Mouse (Mus musculus) hindbrain, embryonic 10.5 days (tissue): ENCODE data around the gene Zbtb1. TPM values are rescaled to one million over a fixed set of nuclear protein-coding genes. Genes with fewer than 3 reads are reported as not detected.
"Not testable (repeated sequence)": the region's sequence is repeated elsewhere in the genome, so short reads cannot be mapped to it uniquely, and the experiment has no call there.

Experiments used
- DNase-seq: peaks from one replicate; pipeline ENCODE4 v3.0.0-alpha.2; 2017; ENCODE audit warnings: low spot score
- H3K27ac ChIP-seq: fragments of 300-500 bp; sonication (generic); 2 replicates; pipeline ENCODE4 v1.5.1; 2016; ENCODE audit warnings: mild to moderate bottlenecking, moderate library complexity
- H3K27me3 ChIP-seq: fragments of 300-500 bp; sonication (generic); 2 replicates; pipeline ENCODE4 v1.6.1; 2016; ENCODE audit warnings: mild to moderate bottlenecking; ENCODE audit not compliant: poor library complexity, insufficient read depth, severe bottlenecking
- H3K36me3 ChIP-seq: fragments of 300-500 bp; sonication (generic); 2 replicates; pipeline ENCODE4 v1.6.1; 2016; ENCODE audit warnings: mild to moderate bottlenecking, moderate library complexity
- H3K4me1 ChIP-seq: fragments of 300-500 bp; sonication (generic); replicated peaks from 2 replicates; pipeline ENCODE4 v1.6.1; 2016; ENCODE audit warnings: mild to moderate bottlenecking
- H3K4me3 ChIP-seq: fragments of 300-500 bp; sonication (generic); 2 replicates; pipeline ENCODE4 v1.5.1; 2016; ENCODE audit warnings: mild to moderate bottlenecking, moderate library complexity
- H3K9me3 ChIP-seq: fragments of 300-500 bp; sonication (generic); 2 replicates; pipeline ENCODE4 v1.6.1; 2016; ENCODE audit warnings: mild to moderate bottlenecking, moderate library complexity
- WGBS: fragments of 180-500 bp; shearing (Covaris S2); methylation state at CpG from one replicate; pipeline ENCODE4 v1.1.7; 2016; 5-methylcytosine and 5-hydroxymethylcytosine counted together
- polyA plus RNA-seq: library from polyadenylated mRNA; unstranded; fragments of >200 nt; fragmentation: Nextera tagmentation; extraction: Ambion mirVana; gene quantifications from 2 replicates; pipeline ENCODE4 v1.2.1, GENCODE M21; 2016

Zbtb1 gene
- polyA plus RNA-seq, 1 experiment from 2014 or later, result 5.6 TPM

GRCm38 (mm10) chr12:76427546-76427945 lies 57.5 kb downstream of the Zbtb1 start:
- Histone ChIP-seq H3K36me3 (no peaks in the 10 kb centered on the region), H3K4me3 (no peak overlapping the region), H3K27ac (no peak overlapping the region), H3K27me3 (0 out of 2 replicates have a peak, but pooled peaks cover 4% of the 10 kb centered on the region), H3K9me3 (peaks cover 4% of the 10 kb centered on the region; the same call in 1 of the 2 replicates), H3K4me1 (no peaks in the 10 kb centered on the region)
- 56% methylated on average over 5 of the region's 5 CpGs for WGBS
- no peak for DNase-seq

- Histone ChIP-seq H3K9me3 (no peaks in the 10 kb centered on the region), H3K27ac (no peak overlapping the region), H3K4me3 (no peak overlapping the region), H3K27me3 (peaks cover 27% of the 10 kb centered on the region), H3K4me1 (peaks cover 8% of the 10 kb centered on the region), H3K36me3 (no peaks in the 10 kb centered on the region)
- 51% methylated on average over 5 of the region's 5 CpGs for WGBS
- no peak for DNase-seq
These were observed 60.9 kb downstream of the Zbtb1 start for GRCm38 (mm10) chr12:76430879-76431406.

GRCm38 (mm10) chr12:76431431-76431830 lies 61.4 kb downstream of the Zbtb1 start:
- no peaks in the 10 kb centered on the region for H3K9me3 ChIP-seq
- H3K4me3 ChIP-seq, result no peak overlapping the region
- DNase-seq, result no peak
- H3K27me3 ChIP-seq, result peaks cover 32% of the 10 kb centered on the region
- WGBS, result 92% methylated on average over 6 of the region's 6 CpGs
- peaks cover 8% of the 10 kb centered on the region for H3K4me1 ChIP-seq
- H3K36me3 ChIP-seq, result no peaks in the 10 kb centered on the region
- H3K27ac ChIP-seq, result no peak overlapping the region

- WGBS, result 43% methylated on average over 7 of the region's 7 CpGs
- Histone ChIP-seq H3K27ac (no peak overlapping the region), H3K9me3 (no peaks in the 10 kb centered on the region), H3K27me3 (peaks cover 35% of the 10 kb centered on the region), H3K4me1 (peaks cover 8% of the 10 kb centered on the region), H3K36me3 (no peaks in the 10 kb centered on the region), H3K4me3 (no peak overlapping the region)
- no peak for DNase-seq
These were observed 64.0 kb downstream of the Zbtb1 start for GRCm38 (mm10) chr12:76434111-76434510.

- peak overlapping the region; percentile 74 for H3K27ac ChIP-seq
- peaks cover 8% of the 10 kb centered on the region for H3K4me1 ChIP-seq
- H3K4me3 ChIP-seq, result peak overlapping the region; percentile 49
- H3K36me3 ChIP-seq, result no peaks in the 10 kb centered on the region
- DNase-seq, result no peak
- WGBS, result 3% methylated on average over 17 of the region's 17 CpGs
- peaks cover 35% of the 10 kb centered on the region for H3K27me3 ChIP-seq
- no peaks in the 10 kb centered on the region for H3K9me3 ChIP-seq
These were observed 65.0 kb downstream of the Zbtb1 start for GRCm38 (mm10) chr12:76435084-76435483.

- DNase-seq, result no peak
- Histone ChIP-seq H3K27ac (peak overlapping the region; percentile 74; the same call in 1 of the 2 replicates), H3K27me3 (peaks cover 35% of the 10 kb centered on the region), H3K4me3 (peak overlapping the region; percentile 49), H3K36me3 (no peaks in the 10 kb centered on the region), H3K4me1 (peaks cover 8% of the 10 kb centered on the region), H3K9me3 (no peaks in the 10 kb centered on the region)
- 34% methylated on average over 8 of the region's 8 CpGs for WGBS
These were observed 65.5 kb downstream of the Zbtb1 start for GRCm38 (mm10) chr12:76435549-76435948.

GRCm38 (mm10) chr12:76443488-76443887 lies 73.4 kb downstream of the Zbtb1 start:
- WGBS, result 82% methylated on average over 6 of the region's 6 CpGs
- H3K27ac ChIP-seq, H3K9me3 ChIP-seq, H3K36me3 ChIP-seq, DNase-seq, H3K4me1 ChIP-seq, H3K4me3 ChIP-seq, H3K27me3 ChIP-seq: not testable (repeated sequence)

GRCm38 (mm10) chr12:76444359-76444772 lies 74.3 kb downstream of the Zbtb1 start:
- no peaks in the 10 kb centered on the region for H3K9me3 ChIP-seq
- H3K36me3 ChIP-seq, result no peaks in the 10 kb centered on the region
- H3K4me1 ChIP-seq, result no peaks in the 10 kb centered on the region
- 0 out of 2 replicates have a peak overlapping the region, but pooled peaks have one; percentile 12 for H3K27ac ChIP-seq
- no peak for DNase-seq
- H3K27me3 ChIP-seq, result no peaks in the 10 kb centered on the region
- 56% methylated on average over 10 of the region's 10 CpGs for WGBS
- H3K4me3 ChIP-seq, result 0 out of 2 replicates have a peak overlapping the region, but pooled peaks have one; percentile 2

GRCm38 (mm10) chr12:76444862-76445261 lies 74.8 kb downstream of the Zbtb1 start:
- H3K27ac ChIP-seq, result no peak overlapping the region
- H3K9me3 ChIP-seq, result no peaks in the 10 kb centered on the region
- no peak overlapping the region for H3K4me3 ChIP-seq
- no peaks in the 10 kb centered on the region for H3K36me3 ChIP-seq
- no peak for DNase-seq
- no peaks in the 10 kb centered on the region for H3K4me1 ChIP-seq
- no peaks in the 10 kb centered on the region for H3K27me3 ChIP-seq
- WGBS, result 81% methylated on average over 6 of the region's 6 CpGs

GRCm38 (mm10) chr12:76446201-76446600 lies 76.1 kb downstream of the Zbtb1 start:
- DNase-seq, result no peak
- Histone ChIP-seq H3K4me1 (no peaks in the 10 kb centered on the region), H3K4me3 (no peak overlapping the region), H3K27ac (no peak overlapping the region), H3K9me3 (no peaks in the 10 kb centered on the region), H3K27me3 (no peaks in the 10 kb centered on the region), H3K36me3 (no peaks in the 10 kb centered on the region)
- 89% methylated on average over 11 of the region's 11 CpGs for WGBS

Other genes with a start within 250 kb of the Zbtb1 start
- 0.07 and 0.24 TPM in 2 replicates for gene Esr2, start 193.0 kb upstream of the Zbtb1 start, polyA plus RNA-seq
- not detected in 2 replicates for gene Tex21, start 123.5 kb upstream of the Zbtb1 start, polyA plus RNA-seq
- 62.5 and 85.6 TPM in 2 replicates for gene Mthfd1, start 115.0 kb upstream of the Zbtb1 start, polyA plus RNA-seq
- gene Akap5, start 45.4 kb upstream of the Zbtb1 start, polyA plus RNA-seq, result 3.7 and 4.0 TPM in 2 replicates
- gene Zbtb25, start 664 bp upstream of the Zbtb1 start, polyA plus RNA-seq, result 16.5 and 17.9 TPM in 2 replicates
- 9.5 and 9.8 TPM in 2 replicates for gene Hspa2, start 33.9 kb downstream of the Zbtb1 start, polyA plus RNA-seq
- gene Ppp1r36, start 47.3 kb downstream of the Zbtb1 start, polyA plus RNA-seq, result 1.1 and 1.5 TPM in 2 replicates
- 2.1 and 2.7 TPM in 2 replicates for gene Plekhg3, start 160.6 kb downstream of the Zbtb1 start, polyA plus RNA-seq